Mouse (Mus musculus): ENCODE results near the gene Ablim2.

DNA sequence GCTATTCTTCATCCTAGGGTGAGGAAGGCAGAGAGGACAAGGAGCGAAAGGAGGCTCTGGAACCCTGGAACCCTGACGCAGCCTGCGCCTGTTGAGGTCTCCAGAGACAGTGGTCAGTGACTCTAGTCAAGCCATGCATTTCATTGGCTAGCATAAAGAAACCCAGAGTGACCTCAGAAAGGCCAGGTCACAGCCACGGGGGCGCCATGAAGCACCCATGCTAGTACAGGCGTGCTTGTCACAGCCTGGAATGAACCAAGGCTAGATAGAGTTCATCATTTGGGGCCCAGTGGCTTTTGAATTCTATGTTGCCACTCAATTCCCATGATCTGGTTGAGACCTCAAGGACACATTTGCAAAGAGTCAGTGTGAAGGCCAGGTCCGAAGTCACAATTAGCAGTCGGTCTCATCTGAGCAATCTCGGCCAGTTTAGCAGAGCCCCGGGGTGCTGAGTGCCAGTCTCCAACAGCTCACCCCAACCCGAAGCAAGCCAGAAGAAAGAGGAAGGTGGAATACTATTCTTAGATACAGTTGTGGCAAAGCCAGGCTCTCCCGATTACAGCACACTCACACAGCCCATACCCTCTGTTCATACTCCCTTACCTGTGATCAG is 29.2 kb upstream of the Ablim2 start:
- TF ChIP-seq CTCF (IDR thresholded peaks at IDR 0.05; ENCODE audit: low read depth) = no peak
- no peak for TF ChIP-seq EP300 (IDR thresholded peaks at IDR 0.05; ENCODE audit: low read depth)

All from liver, embryonic 14.5 days (tissue).